Mouse (Mus musculus) layer of hippocampus, postnatal 25 days (tissue): Measurements from ENCODE around the gene Grik1. TPM values are rescaled to one million over a fixed set of nuclear protein-coding genes. Genes with fewer than 3 reads are reported as not detected.

ENCODE experiments used
- DNase-seq, 2 experiments: peaks; one replicate each; pipeline ENCODE4 v3.0.0; 2022; ENCODE audit warnings: mixed read lengths in 2 of 2, low spot score in 1 of 2; ENCODE audit errors: extremely low spot score in 1 of 2
- total RNA-seq, 2 experiments: library from RNA; stranded (reverse); gene quantifications; 2 replicates each; pipeline ENCODE4 v1.2.3; 2021

The Grik1 gene
- total RNA-seq = 10 to 100 TPM; 12.9 to 16.1 TPM

DNA sequence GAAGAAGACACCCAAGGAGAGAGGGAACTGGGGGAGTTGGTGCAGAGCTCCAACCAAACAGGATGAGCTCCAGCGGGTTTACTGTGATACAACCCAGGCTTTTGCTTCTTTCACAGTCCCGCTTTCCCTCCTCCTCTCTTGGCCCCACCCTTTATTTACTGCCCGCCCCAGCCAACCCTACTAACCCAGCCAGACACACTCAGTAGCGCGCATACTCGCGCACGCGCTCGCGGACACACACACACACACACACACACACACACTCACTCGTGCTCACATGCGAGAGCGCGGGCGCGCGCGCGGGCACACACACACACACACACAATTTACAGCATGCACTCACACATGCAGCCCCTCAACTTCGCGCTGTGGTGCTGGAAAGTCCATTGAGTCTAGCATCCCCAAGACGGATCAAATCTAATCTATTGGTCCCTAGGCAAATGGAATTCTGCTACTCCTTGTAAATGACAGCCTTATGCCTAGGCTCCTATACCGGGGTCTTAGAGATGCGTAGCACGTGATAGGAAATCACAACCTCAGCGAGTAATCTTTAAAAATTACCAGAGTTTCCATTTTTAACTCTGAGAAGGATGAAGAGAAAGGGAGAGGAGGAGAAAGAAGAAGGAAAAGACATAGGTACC is at the start of gene Grik1:
Gene Grik1, minus strand, starts transcription at position 134 of the 641 bp plus-strand sequence.
- peak; percentile 15 to 32 for DNase-seq

DNA sequence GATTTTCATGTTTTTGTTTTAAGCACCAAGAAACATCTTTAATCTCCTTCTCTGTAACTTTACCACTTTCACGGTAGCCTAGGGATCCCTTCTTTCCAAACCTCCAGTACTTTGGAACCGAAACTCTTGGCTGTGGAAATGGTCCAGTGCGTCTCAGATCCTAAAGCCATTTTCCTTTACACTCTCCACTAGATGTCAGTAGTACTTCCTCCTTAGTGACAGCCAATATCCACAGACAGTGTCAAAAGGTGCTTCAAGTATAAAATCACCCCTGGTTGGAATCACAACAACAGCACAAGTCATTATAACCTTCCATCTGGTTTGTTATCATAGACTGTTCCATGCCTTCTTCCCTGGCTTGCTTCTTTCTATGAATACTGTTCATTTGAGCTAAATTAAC is 4.1 kb upstream of the Grik1 start:
- no peak for DNase-seq

- DNase-seq = peak in 1 of 2 experiments; percentile 6
Observed at GRCm38 (mm10) chr16:88289421-88290081, 514 bp downstream of the Grik1 start.

DNA sequence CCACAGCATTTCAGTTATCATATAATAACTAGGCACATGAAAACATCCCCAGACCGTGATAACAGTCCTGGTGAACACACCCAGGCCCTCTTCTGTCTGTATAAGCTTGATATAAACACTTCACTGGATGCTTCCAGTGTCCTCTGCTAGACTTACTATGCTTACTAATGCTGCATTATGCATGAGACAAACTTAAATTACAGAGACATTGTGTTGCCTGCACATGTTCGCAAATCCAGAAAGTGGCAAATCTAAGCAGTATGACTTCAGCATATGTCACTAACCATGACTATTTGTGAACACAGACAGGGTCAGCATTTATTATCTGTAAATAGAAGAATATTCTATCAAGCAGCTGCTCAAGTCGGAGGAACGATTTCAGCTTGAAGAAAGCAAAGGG is 31.7 kb downstream of the Grik1 start:
- no peak for DNase-seq

GRCm38 (mm10) chr16:88257072-88257471 is 33.0 kb downstream of the Grik1 start:
- DNase-seq = no peak

- DNase-seq = no peak
Observed at GRCm38 (mm10) chr16:88256101-88256500, 34.0 kb downstream of the Grik1 start.

- DNase-seq = no peak
Observed at GRCm38 (mm10) chr16:88252676-88253075, 37.4 kb downstream of the Grik1 start.

DNA sequence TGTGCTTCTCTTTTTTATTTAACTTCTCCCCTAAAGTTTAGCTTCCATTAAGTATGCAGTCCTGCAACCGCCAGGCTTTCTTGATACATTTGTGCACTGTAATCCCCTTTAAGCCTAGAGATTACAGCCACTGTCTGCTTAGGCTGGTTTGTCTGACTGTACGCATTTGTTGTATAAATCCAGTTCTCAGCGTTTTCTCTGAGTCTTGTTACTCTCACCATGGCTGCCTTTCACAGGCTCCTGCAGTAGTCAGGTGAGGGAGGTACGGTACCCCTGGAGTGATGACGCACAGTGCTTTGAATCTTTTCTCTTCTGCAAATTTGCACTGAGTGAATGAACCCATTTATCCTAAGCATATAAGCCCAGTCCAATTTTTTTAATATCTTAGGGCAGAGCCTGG is 39.0 kb downstream of the Grik1 start:
- no peak for DNase-seq

GRCm38 (mm10) chr16:88249825-88250224 is 40.2 kb downstream of the Grik1 start:
- no peak for DNase-seq

DNA sequence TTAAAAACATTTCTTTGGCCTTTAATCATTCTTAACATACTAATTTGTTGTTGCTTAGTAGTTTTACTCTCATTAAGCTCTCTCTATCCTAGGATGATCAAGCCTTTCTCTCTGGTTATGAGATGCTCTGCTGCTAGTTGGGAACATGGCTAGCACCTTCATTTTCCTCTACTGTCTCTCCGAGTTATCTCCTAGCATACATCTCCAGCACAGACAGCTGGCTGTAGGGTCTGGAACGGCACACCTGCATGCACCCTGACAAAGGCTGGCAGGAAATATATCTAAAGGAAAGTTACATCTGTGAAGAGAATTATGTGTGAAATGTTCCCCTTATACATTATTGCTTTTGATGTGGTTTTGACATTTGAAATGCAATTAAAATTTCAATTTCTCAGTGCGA is 42.5 kb downstream of the Grik1 start:
- DNase-seq = no peak

DNA sequence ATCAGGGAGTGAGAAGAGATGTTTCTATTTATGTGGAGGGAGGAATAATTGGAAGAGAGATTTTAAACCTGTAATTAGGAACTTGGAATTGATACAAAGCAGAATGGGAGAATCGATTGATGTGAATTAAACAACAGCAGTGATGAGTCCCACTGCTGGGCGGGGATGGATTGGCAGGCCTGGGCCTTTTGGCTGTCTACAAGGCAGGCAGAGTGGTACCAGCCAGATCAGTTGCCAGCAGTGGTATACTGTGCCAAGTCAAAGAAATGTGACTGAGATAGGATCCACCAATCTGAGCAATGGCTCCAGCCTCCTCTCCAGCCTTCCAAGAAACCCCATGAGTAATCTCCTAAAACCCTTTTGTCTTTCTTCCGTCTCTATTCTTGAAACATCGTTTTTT is 45.4 kb downstream of the Grik1 start:
- no peak for DNase-seq

DNA sequence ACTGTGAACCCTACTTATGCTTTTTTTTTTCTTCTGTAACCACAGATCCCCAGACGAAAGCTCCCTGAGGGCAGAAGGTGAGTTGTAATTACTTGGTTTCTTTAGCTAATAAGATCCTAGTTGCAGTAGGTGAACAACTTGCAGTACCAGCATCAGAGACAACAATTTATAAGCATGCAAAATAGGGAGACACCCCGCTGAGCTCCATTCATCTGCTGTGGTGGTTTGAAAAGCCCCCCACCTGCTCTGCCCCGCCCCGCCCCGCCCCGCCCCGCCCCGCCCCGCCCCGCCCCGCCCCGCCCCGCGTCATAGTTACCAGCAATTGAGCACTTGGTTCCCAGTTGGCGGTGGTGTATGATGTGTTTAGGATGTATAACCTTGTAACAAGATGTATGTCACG is 64.4 kb downstream of the Grik1 start:
- no peak for DNase-seq

DNA sequence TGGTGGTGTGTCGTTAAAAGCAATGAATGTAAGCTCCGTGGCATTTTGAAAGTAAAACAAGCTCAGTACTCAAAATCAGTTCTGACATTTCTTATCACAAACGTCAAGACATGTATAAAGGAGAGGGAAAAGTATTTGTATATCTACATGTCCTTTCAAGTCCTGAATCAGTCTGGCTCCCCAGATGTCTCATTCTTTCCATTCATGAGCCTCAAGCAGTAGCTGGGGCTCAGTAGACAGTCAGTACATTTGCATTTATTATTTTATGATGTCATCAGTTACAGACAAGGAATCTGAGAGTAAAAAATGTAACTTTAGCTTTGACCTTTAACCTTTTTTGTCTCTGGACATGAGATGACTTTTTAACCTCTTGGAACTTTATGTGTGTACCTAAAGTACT is 68.1 kb downstream of the Grik1 start:
- DNase-seq = no peak

DNA sequence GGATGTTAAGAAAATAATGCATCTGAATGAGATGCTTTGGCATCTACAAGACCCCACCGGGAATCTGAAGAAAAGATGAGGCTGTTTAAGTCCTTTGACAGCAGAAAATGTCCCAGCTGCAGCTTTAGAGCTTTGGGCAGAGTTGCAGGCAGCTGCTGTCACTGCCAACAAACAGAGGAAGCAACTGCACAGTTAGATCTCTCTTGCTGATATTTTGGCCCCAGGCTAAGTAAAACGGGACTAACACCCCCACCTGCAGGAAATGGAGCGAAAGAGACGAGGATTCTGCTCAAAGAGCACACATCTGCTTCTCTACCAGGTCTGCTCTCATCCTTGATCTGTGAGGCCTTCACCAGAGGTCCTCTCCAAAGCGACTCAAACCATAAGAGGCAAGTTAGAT is 77.5 kb downstream of the Grik1 start:
- DNase-seq = no peak

GRCm38 (mm10) chr16:88211852-88212251 is 78.2 kb downstream of the Grik1 start:
- DNase-seq = peak in 1 of 2 experiments; percentile 34

DNA sequence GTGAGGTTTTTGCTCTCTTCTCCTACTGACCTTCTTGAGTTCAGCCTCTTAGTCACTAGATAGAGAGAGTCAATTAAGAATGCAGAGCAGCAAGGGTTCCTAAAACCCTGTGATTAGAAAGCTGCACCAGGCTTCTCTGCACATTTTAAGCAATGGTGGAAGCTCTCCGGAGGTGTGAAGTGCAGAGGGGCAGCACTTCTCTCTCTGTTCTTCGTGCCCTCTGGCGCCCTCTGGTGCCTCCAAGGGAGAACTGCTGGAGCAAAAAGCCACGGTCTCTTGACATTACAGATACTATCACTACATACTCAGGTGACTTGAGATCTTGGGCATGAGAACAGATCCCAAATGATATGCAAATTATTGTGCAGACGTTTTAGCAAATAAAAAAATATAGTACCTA is 85.7 kb downstream of the Grik1 start:
- DNase-seq = peak; percentile 45 to 74

GRCm38 (mm10) chr16:88203985-88204384 is 86.1 kb downstream of the Grik1 start:
- no peak for DNase-seq

DNA sequence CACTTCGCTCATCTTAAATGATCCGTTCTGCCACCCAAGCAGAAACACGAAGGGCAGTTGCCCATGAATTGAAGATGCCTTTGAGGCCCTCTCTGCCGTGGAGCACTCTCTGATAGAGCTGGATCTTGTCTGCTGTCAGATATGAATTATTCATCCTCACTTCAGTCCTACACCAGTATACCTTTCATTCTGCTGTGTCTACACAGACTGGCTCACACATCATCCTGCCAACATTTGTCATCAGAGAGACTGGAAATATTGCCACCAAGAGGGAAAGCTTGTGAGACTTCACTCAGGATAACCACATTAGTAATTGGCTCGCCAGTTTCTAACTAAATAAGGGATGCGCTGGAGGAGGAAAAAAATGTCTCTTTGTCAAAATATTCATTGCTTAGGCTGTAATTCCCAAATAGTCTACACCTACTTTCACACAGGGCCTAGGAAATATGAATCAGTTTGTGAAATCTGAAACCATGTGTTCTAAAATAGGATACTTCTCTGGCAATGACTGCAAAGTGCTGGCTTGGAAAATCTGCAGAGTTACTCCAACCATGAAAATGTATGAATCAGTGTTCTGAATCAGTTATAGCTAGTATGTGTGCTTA is 102.5 kb downstream of the Grik1 start:
- DNase-seq = no peak

GRCm38 (mm10) chr16:88178813-88179212 is 111.3 kb downstream of the Grik1 start:
- no peak for DNase-seq

DNA sequence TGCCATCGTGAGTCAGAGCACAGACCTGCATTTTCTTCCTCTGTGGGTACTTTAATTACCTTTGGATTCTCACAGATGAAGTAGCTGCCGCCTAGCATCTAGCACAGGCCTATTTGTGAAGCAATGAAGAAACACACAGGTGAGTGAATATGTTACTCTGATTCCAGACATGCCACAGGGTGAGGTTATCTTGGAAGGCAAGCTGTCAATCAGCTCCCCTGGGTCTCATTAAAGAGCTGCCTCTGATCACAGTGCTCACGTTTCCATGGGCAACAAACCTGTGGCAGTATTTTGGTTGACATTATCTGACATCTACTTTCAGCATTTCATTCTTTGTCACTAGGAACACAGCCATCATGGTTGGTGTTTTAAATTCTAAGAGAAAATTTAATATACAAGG is 112.7 kb downstream of the Grik1 start:
- no peak for DNase-seq

GRCm38 (mm10) chr16:88174083-88174721 is 115.9 kb downstream of the Grik1 start:
- DNase-seq = peak; percentile 22 to 46
